31 mouse cellular contexts compared by ENCODE assay signal in the genomic region with DNA sequence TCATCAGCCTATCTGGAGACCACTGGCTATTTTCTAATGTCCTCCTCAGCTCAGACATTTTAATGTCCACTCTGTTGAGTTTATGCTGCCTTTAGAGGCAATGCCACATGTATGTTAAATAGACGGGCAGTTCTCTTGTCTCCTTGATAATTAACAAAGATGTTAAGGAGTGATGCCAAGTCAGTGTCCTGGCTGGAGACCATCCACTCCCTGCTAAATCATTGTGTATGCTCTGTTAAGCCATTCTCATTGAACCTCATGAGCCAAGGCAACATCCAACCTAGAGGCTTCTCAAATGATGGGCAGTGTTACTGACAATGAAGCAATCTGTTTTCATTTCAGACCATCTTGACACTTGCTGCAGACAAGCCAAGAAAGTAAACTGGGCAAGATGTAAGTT.
DNase-seq lines count a peak whose midpoint lies in the region; ATAC-seq and TF ChIP-seq lines count a peak whose summit lies in the region.
"Had no signal": no experiment of that assay in that cellular context is flagged by ENCODE, and none has a peak within 500 bp of the region (broad histone marks: within the 10 kb centered on the region; RNA-seq: fewer than 3 reads in every experiment).

No protein-coding gene starts in this region.

- DNase-seq in cerebellum, postnatal 14 days, result peak; percentile 63 to 68
- DNase-seq in cerebellum, adult 11 months, result no peak
- DNase-seq in layer of hippocampus, adult 2 months (ENCODE audit: low spot score in 2 of 2), result no peak
- DNase-seq in layer of hippocampus, postnatal 36 days, result no peak
- DNase-seq in midbrain, postnatal 0 days (ENCODE audit: low spot score), result peak; percentile 77
- DNase-seq: adrenal gland, postnatal 10 days; adrenal gland, postnatal 36 days; B cell, adult 2 months; cerebellum, adult 11-12 months; cerebellum, adult 9-10 months; cerebellum, postnatal 36 days; embryo, embryonic 11 days; gastrocnemius, postnatal 25 days; heart, adult 18-20 months; heart, postnatal 10 days; heart, postnatal 36 days had no signal

- no peaks in the 10 kb centered on the region for H3K27me3 ChIP-seq in midbrain, postnatal 0 days (ENCODE audit: insufficient read depth, low read length)
- H3K27me3 ChIP-seq in midbrain, embryonic 13.5 days, result no peaks in the 10 kb centered on the region
- H3K27me3 ChIP-seq: CH12.LX; embryonic facial prominence, embryonic 13.5 days; forebrain, embryonic 12.5 days; forebrain, embryonic 15.5 days; heart, embryonic 12.5 days; heart, embryonic 15.5 days; hindbrain, embryonic 15.5 days had no signal

- no peak overlapping the region for H3K9ac ChIP-seq in midbrain, postnatal 0 days (replicated peaks; ENCODE audit: low read length, poor library complexity, severe bottlenecking)
- no peak overlapping the region for H3K9ac ChIP-seq in midbrain, embryonic 13.5 days (replicated peaks)
- H3K9ac ChIP-seq: embryonic facial prominence, embryonic 13.5 days; forebrain, embryonic 12.5 days; forebrain, embryonic 15.5 days; heart, embryonic 12.5 days; heart, embryonic 15.5 days; hindbrain, embryonic 15.5 days had no signal

- H3K4me3 ChIP-seq in layer of hippocampus, adult 2 months, result no peak overlapping the region
- H3K4me3 ChIP-seq in midbrain, postnatal 0 days (ENCODE audit: low read depth, low read length), result no peak overlapping the region
- H3K4me3 ChIP-seq in midbrain, embryonic 13.5 days (replicated peaks), result no peak overlapping the region
- H3K4me3 ChIP-seq: embryonic facial prominence, embryonic 10.5 days; embryonic facial prominence, embryonic 13.5 days; erythroblast, embryonic 14.5 days; forebrain, embryonic 12.5 days; forebrain, embryonic 15.5 days; heart, embryonic 12.5 days; heart, embryonic 15.5 days; hindbrain, embryonic 10.5 days; hindbrain, embryonic 15.5 days had no signal

- peak overlapping the region; percentile 79; the same call in 1 of the 2 replicates for H3K27ac ChIP-seq in layer of hippocampus, adult 2 months
- no peak overlapping the region for H3K27ac ChIP-seq in midbrain, postnatal 0 days (ENCODE audit: low read depth, low read length)
- H3K27ac ChIP-seq in midbrain, embryonic 13.5 days, result no peak overlapping the region
- H3K27ac ChIP-seq: embryonic facial prominence, embryonic 10.5 days; embryonic facial prominence, embryonic 13.5 days; forebrain, embryonic 12.5 days; forebrain, embryonic 15.5 days; heart, embryonic 15.5 days; hindbrain, embryonic 10.5 days; hindbrain, embryonic 15.5 days had no signal

- no peak for TF ChIP-seq CTCF in layer of hippocampus, adult 2 months (conservative IDR thresholded peaks at IDR 0.05)
- no peak for TF ChIP-seq CTCF in midbrain, postnatal 0 days (IDR thresholded peaks at IDR 0.05)

- no peaks in the 10 kb centered on the region for H3K9me3 ChIP-seq in midbrain, postnatal 0 days (ENCODE audit: low read length)
- H3K9me3 ChIP-seq in midbrain, embryonic 13.5 days, result no peaks in the 10 kb centered on the region
- H3K9me3 ChIP-seq: embryonic facial prominence, embryonic 10.5 days; embryonic facial prominence, embryonic 13.5 days; forebrain, embryonic 12.5 days; forebrain, embryonic 15.5 days; G1E; heart, embryonic 12.5 days; heart, embryonic 15.5 days; hindbrain, embryonic 10.5 days; hindbrain, embryonic 15.5 days had no signal

- H3K4me1 ChIP-seq in midbrain, postnatal 0 days (ENCODE audit: insufficient read depth, low read length), result no peaks in the 10 kb centered on the region
- H3K4me1 ChIP-seq in midbrain, embryonic 13.5 days (replicated peaks), result peaks cover 11% of the 10 kb centered on the region

- no peaks in the 10 kb centered on the region for H3K36me3 ChIP-seq in midbrain, postnatal 0 days (ENCODE audit: insufficient read depth, low read length)
- H3K36me3 ChIP-seq in midbrain, embryonic 13.5 days, result no peaks in the 10 kb centered on the region
- H3K36me3 ChIP-seq: embryonic facial prominence, embryonic 10.5 days; embryonic facial prominence, embryonic 13.5 days; forebrain, embryonic 12.5 days; forebrain, embryonic 15.5 days; G1E; heart, embryonic 12.5 days; heart, embryonic 15.5 days; hindbrain, embryonic 10.5 days; hindbrain, embryonic 15.5 days had no signal

- 93% methylated on average over 1 of the region's 1 CpGs for WGBS in midbrain, postnatal 0 days
- 84% methylated on average over 1 of the region's 1 CpGs for WGBS in midbrain, embryonic 13.5 days

- peak; percentile 45; the same call in 1 of the 2 replicates for ATAC-seq in midbrain, postnatal 0 days (ENCODE audit: low FRiP score)
- no peak for ATAC-seq in midbrain, embryonic 13.5 days
- ATAC-seq: forebrain, embryonic 15.5 days; inflammation-experienced regulatory T-cells, adult 6 months; intestine, embryonic 16.5 days; Patski had no signal

- H3K4me2 ChIP-seq in midbrain, postnatal 0 days (ENCODE audit: low read depth, low read length, poor library complexity, severe bottlenecking), result no peak overlapping the region
- H3K4me2 ChIP-seq in midbrain, embryonic 13.5 days (replicated peaks), result no peak overlapping the region
- H3K4me2 ChIP-seq: embryonic facial prominence, embryonic 13.5 days; forebrain, embryonic 12.5 days; forebrain, embryonic 15.5 days; heart, embryonic 12.5 days; heart, embryonic 15.5 days; hindbrain, embryonic 15.5 days had no signal

Comparison
In these comparisons a context has a peak if more than half of its experiments do, and no peak if none do; other contexts are left out.
1. DNase-seq: peak in cerebellum, postnatal 14 days (2 of 2) and midbrain, postnatal 0 days (single experiment); none in cerebellum, adult 11 months (single experiment), layer of hippocampus, adult 2 months (0 of 2) and layer of hippocampus, postnatal 36 days (0 of 2).